Comparison of ENCODE assay signal across 7 mouse cellular contexts in genomic region chr3:88531348-88532298, GRCm38 (mm10). TPM values are rescaled to one million over a fixed set of nuclear protein-coding genes. Genes with fewer than 3 reads are reported as not detected.
DNase-seq lines count a peak whose midpoint lies in the region; ATAC-seq and TF ChIP-seq lines count a peak whose summit lies in the region.

No protein-coding gene starts in this region.

- H3K4me2 ChIP-seq in embryonic facial prominence, embryonic 11.5 days (ENCODE audit: low read depth, low read length): peak overlapping the region; percentile 75
- peak overlapping the region; percentile 94 for H3K4me2 ChIP-seq in limb, embryonic 13.5 days (replicated peaks)
- peak overlapping the region; percentile 83 for H3K4me2 ChIP-seq in midbrain, embryonic 15.5 days

- ATAC-seq in embryonic facial prominence, embryonic 11.5 days (replicated peaks; ENCODE audit: insufficient number of reproducible peaks, low FRiP score, low TSS enrichment, low read depth): peak; percentile 82
- peak; percentile 87 for ATAC-seq in limb, embryonic 13.5 days (ENCODE audit: low FRiP score, low read depth)
- ATAC-seq in midbrain, embryonic 15.5 days (replicated peaks): peak; percentile 79

- peak overlapping the region; percentile 97 for H3K27ac ChIP-seq in embryonic facial prominence, embryonic 11.5 days (replicated peaks; ENCODE audit: low read depth, low read length)
- H3K27ac ChIP-seq in kidney, adult 2 months (ENCODE audit: insufficient read depth, low read depth, low read length): peak overlapping the region; percentile 71; the same call in 1 of the 2 replicates
- peak overlapping the region; percentile 99 for H3K27ac ChIP-seq in limb, embryonic 13.5 days
- peak overlapping the region; percentile 99 for H3K27ac ChIP-seq in midbrain, embryonic 15.5 days

- TF ChIP-seq CTCF in kidney, adult 2 months (conservative IDR thresholded peaks at IDR 0.05; ENCODE audit: insufficient read depth, insufficient read length, low read depth, low read length): no peak

- peak; percentile 92 for DNase-seq in adrenal gland, postnatal 10 days
- peak; percentile 93 for DNase-seq in embryonic facial prominence, embryonic 11.5 days (ENCODE audit: low spot score)
- peak; percentile 88 to 92 for DNase-seq in heart, adult 18-20 months
- DNase-seq in kidney, adult 2 months: peak; percentile 88
- peak; percentile 79 to 88 for DNase-seq in spleen, postnatal 10 days (ENCODE audit: low spot score in 2 of 2)

- peaks cover 29% of the 10 kb centered on the region for H3K4me1 ChIP-seq in embryonic facial prominence, embryonic 11.5 days (ENCODE audit: control insufficient read depth, insufficient read depth, low read length)
- H3K4me1 ChIP-seq in kidney, adult 2 months (ENCODE audit: control insufficient read depth, insufficient read depth, low read length): peaks cover 17% of the 10 kb centered on the region; the same call in 1 of the 2 replicates
- peaks cover 67% of the 10 kb centered on the region for H3K4me1 ChIP-seq in limb, embryonic 13.5 days
- H3K4me1 ChIP-seq in midbrain, embryonic 15.5 days: peaks cover 65% of the 10 kb centered on the region

- peak overlapping the region; percentile 88 for H3K4me3 ChIP-seq in embryonic facial prominence, embryonic 11.5 days (ENCODE audit: low read depth, low read length)
- peak overlapping the region; percentile 91 for H3K4me3 ChIP-seq in kidney, adult 2 months (ENCODE audit: insufficient read depth, low read depth, low read length)
- peak overlapping the region; percentile 94 for H3K4me3 ChIP-seq in limb, embryonic 13.5 days
- peak overlapping the region; percentile 65 for H3K4me3 ChIP-seq in midbrain, embryonic 15.5 days

- no peaks in the 10 kb centered on the region for H3K9me3 ChIP-seq in embryonic facial prominence, embryonic 11.5 days (replicated peaks; ENCODE audit: control insufficient read depth, low read length)
- H3K9me3 ChIP-seq in limb, embryonic 13.5 days: no peaks in the 10 kb centered on the region
- no peaks in the 10 kb centered on the region for H3K9me3 ChIP-seq in midbrain, embryonic 15.5 days

- no peak for TF ChIP-seq POLR2A in kidney, adult 2 months (IDR thresholded peaks at IDR 0.05; ENCODE audit: low read depth, low read length)

- peak overlapping the region; percentile 100 for H3K9ac ChIP-seq in embryonic facial prominence, embryonic 11.5 days (replicated peaks; ENCODE audit: low read length)
- H3K9ac ChIP-seq in limb, embryonic 13.5 days: peak overlapping the region; percentile 100
- peak overlapping the region; percentile 99 for H3K9ac ChIP-seq in midbrain, embryonic 15.5 days

- 0% methylated on average over 53 of the region's 63 CpGs for WGBS in embryonic facial prominence, embryonic 11.5 days
- 1% methylated on average over 59 of the region's 63 CpGs for WGBS in kidney, adult 2 months
- WGBS in limb, embryonic 13.5 days: under 1% methylated on average over 57 of the region's 63 CpGs
- WGBS in midbrain, embryonic 15.5 days: under 1% methylated on average over 56 of the region's 63 CpGs

- no peaks in the 10 kb centered on the region for H3K27me3 ChIP-seq in embryonic facial prominence, embryonic 11.5 days (ENCODE audit: control insufficient read depth, insufficient read depth, low read length)
- no peaks in the 10 kb centered on the region for H3K27me3 ChIP-seq in kidney, adult 2 months (replicated peaks; ENCODE audit: control insufficient read depth, insufficient read depth, low read length)
- no peaks in the 10 kb centered on the region for H3K27me3 ChIP-seq in limb, embryonic 13.5 days
- no peaks in the 10 kb centered on the region for H3K27me3 ChIP-seq in midbrain, embryonic 15.5 days (replicated peaks)

- H3K36me3 ChIP-seq in embryonic facial prominence, embryonic 11.5 days (replicated peaks; ENCODE audit: control insufficient read depth, insufficient read depth, low read depth, low read length): peaks cover 3% of the 10 kb centered on the region
- no peaks in the 10 kb centered on the region for H3K36me3 ChIP-seq in kidney, adult 2 months (ENCODE audit: control insufficient read depth, insufficient read depth, low read length)
- H3K36me3 ChIP-seq in limb, embryonic 13.5 days: peaks cover 22% of the 10 kb centered on the region
- H3K36me3 ChIP-seq in midbrain, embryonic 15.5 days (replicated peaks): 0 out of 2 replicates have a peak, but pooled peaks cover under 1% of the 10 kb centered on the region

RNA-seq across cellular contexts. Expression of gene Mex3a, which starts 0.6 kb away (rescaled TPM):
- 1 to 10 TPM; 5.5 to 5.6 TPM for total RNA-seq in adrenal gland, postnatal 10 days (2021)
- 40.1 and 41.0 TPM in 2 replicates for polyA plus RNA-seq in embryonic facial prominence, embryonic 11.5 days (2014; fragmentation: Nextera tagmentation; extraction: Ambion mirVana)
- total RNA-seq in heart, adult 18-20 months (2021): under 1 TPM; 0.26 to 0.35 TPM
- polyA plus RNA-seq in kidney, adult 2 months (2012; rRNA removed): 0.61 and 0.63 TPM in 2 replicates
- 32.9 and 33.9 TPM in 2 replicates for polyA plus RNA-seq in limb, embryonic 13.5 days (2015; fragmentation: Nextera tagmentation; extraction: Ambion mirVana)
- polyA plus RNA-seq in midbrain, embryonic 15.5 days (2015; fragmentation: Nextera tagmentation; extraction: Ambion mirVana): 37.0 and 37.7 TPM in 2 replicates

RNA-seq across cellular contexts. Expression of gene Rab25, which starts 16.5 kb away (rescaled TPM):
- total RNA-seq in adrenal gland, postnatal 10 days (2021): not detected
- polyA plus RNA-seq in embryonic facial prominence, embryonic 11.5 days (2014; fragmentation: Nextera tagmentation; extraction: Ambion mirVana): 3.7 and 4.0 TPM in 2 replicates
- under 1 TPM in 1 of 2 experiments, not detected in 1; 0.26 TPM for total RNA-seq in heart, adult 18-20 months (2021)
- 50.1 and 50.9 TPM in 2 replicates for polyA plus RNA-seq in kidney, adult 2 months (2012; rRNA removed)
- polyA plus RNA-seq in limb, embryonic 13.5 days (2015; fragmentation: Nextera tagmentation; extraction: Ambion mirVana): 7.7 and 9.3 TPM in 2 replicates
- polyA plus RNA-seq in midbrain, embryonic 15.5 days (2015; fragmentation: Nextera tagmentation; extraction: Ambion mirVana): 0.41 and 1.3 TPM in 2 replicates

RNA-seq across cellular contexts. Expression of gene Lamtor2, which starts 21.3 kb away (rescaled TPM):
- total RNA-seq in adrenal gland, postnatal 10 days (2021): 100 to 1,000 TPM; 131 to 132 TPM
- 77.4 and 82.0 TPM in 2 replicates for polyA plus RNA-seq in embryonic facial prominence, embryonic 11.5 days (2014; fragmentation: Nextera tagmentation; extraction: Ambion mirVana)
- 100 to 1,000 TPM; 102 to 104 TPM for total RNA-seq in heart, adult 18-20 months (2021)
- 247 and 277 TPM in 2 replicates for polyA plus RNA-seq in kidney, adult 2 months (2012; rRNA removed)
- polyA plus RNA-seq in limb, embryonic 13.5 days (2015; fragmentation: Nextera tagmentation; extraction: Ambion mirVana): 147 and 154 TPM in 2 replicates
- polyA plus RNA-seq in midbrain, embryonic 15.5 days (2015; fragmentation: Nextera tagmentation; extraction: Ambion mirVana): 206 and 232 TPM in 2 replicates

RNA-seq across cellular contexts. Expression of gene Lmna, which starts 21.9 kb away (rescaled TPM):
- 100 to 1,000 TPM; 102 to 104 TPM for total RNA-seq in adrenal gland, postnatal 10 days (2021)
- 28.7 and 30.5 TPM in 2 replicates for polyA plus RNA-seq in embryonic facial prominence, embryonic 11.5 days (2014; fragmentation: Nextera tagmentation; extraction: Ambion mirVana)
- 100 to 1,000 TPM; 113 to 129 TPM for total RNA-seq in heart, adult 18-20 months (2021)
- 55.2 and 73.2 TPM in 2 replicates for polyA plus RNA-seq in kidney, adult 2 months (2012; rRNA removed)
- polyA plus RNA-seq in limb, embryonic 13.5 days (2015; fragmentation: Nextera tagmentation; extraction: Ambion mirVana): 174 and 183 TPM in 2 replicates
- 51.1 and 51.6 TPM in 2 replicates for polyA plus RNA-seq in midbrain, embryonic 15.5 days (2015; fragmentation: Nextera tagmentation; extraction: Ambion mirVana)

RNA-seq across cellular contexts. Expression of gene Ubqln4, which starts 21.9 kb away (rescaled TPM):
- 10 to 100 TPM; 63.9 to 73.1 TPM for total RNA-seq in adrenal gland, postnatal 10 days (2021)
- polyA plus RNA-seq in embryonic facial prominence, embryonic 11.5 days (2014; fragmentation: Nextera tagmentation; extraction: Ambion mirVana): 62.1 and 73.3 TPM in 2 replicates
- 10 to 100 TPM; 72.4 to 78.7 TPM for total RNA-seq in heart, adult 18-20 months (2021)
- 59.9 and 63.5 TPM in 2 replicates for polyA plus RNA-seq in kidney, adult 2 months (2012; rRNA removed)
- 46.6 and 48.2 TPM in 2 replicates for polyA plus RNA-seq in limb, embryonic 13.5 days (2015; fragmentation: Nextera tagmentation; extraction: Ambion mirVana)
- 45.9 and 48.0 TPM in 2 replicates for polyA plus RNA-seq in midbrain, embryonic 15.5 days (2015; fragmentation: Nextera tagmentation; extraction: Ambion mirVana)

Comparison
In these comparisons a context has a peak if more than half of its experiments do, and no peak if none do; other contexts are left out.
1. Peak in every context shown above with its lines: DNase-seq, ATAC-seq, H3K4me3 ChIP-seq and H3K27ac ChIP-seq.
2. RNA of gene Mex3a, which starts 0.6 kb away (polyA plus RNA-seq): 40.1 to 41.0 TPM in embryonic facial prominence, embryonic 11.5 days, 37.0 to 37.7 TPM in midbrain, embryonic 15.5 days and 32.9 to 33.9 TPM in limb, embryonic 13.5 days; 0.61 to 0.63 TPM in kidney, adult 2 months; every median in the first group is over 10 times any median in the second.